Mouse (Mus musculus): ENCODE results near the gene Apela. TPM values are rescaled to one million over a fixed set of nuclear protein-coding genes. Genes with fewer than 3 reads are reported as not detected.

The Apela gene
- 1.5 and 1.6 TPM in 2 replicates for polyA plus RNA-seq (2016; fragmentation: Nextera tagmentation; extraction: Ambion mirVana)

GRCm38 (mm10) chr8:65037117-65037533 lies at the start of gene Apela:
Gene Apela (minus strand): TSS chr8:65037336.
- peak within 1 kb of the TSS; percentile 49 for H3K4me3 ChIP-seq
- peaks cover 39% of the 10 kb centered on the region for H3K4me1 ChIP-seq
- DNase-seq (ENCODE audit: low spot score): peak; percentile 65
- H3K9me3 ChIP-seq (replicated peaks): 0 out of 2 replicates have a peak, but pooled peaks cover 2% of the 10 kb centered on the region
- peaks cover 17% of the 10 kb centered on the region for H3K27me3 ChIP-seq (ENCODE audit: low read depth, poor library complexity, severe bottlenecking)
- H3K27ac ChIP-seq (replicated peaks): peak within 1 kb of the TSS; percentile 42; the same call in 1 of the 2 replicates
- H3K36me3 ChIP-seq: no peaks in the 10 kb centered on the region
- WGBS: 0% methylated on average over 8 of the region's 8 CpGs

- no peak for DNase-seq (ENCODE audit: low spot score)
- WGBS: 67% methylated on average over 2 of the region's 2 CpGs
- no peaks in the 10 kb centered on the region for H3K9me3 ChIP-seq (replicated peaks)
Observed at GRCm38 (mm10) chr8:65085680-65086079, 48.5 kb upstream of the Apela start.

GRCm38 (mm10) chr8:65080731-65081130 lies 43.6 kb upstream of the Apela start:
- Histone ChIP-seq H3K27me3 (ENCODE audit: low read depth, poor library complexity, severe bottlenecking) (no peaks in the 10 kb centered on the region), H3K4me3 (no peak overlapping the region), H3K27ac (replicated peaks) (no peak overlapping the region), H3K9me3 (replicated peaks) (no peaks in the 10 kb centered on the region), H3K4me1 (peaks cover 8% of the 10 kb centered on the region; the same call in 1 of the 2 replicates), H3K36me3 (no peaks in the 10 kb centered on the region)
- WGBS: 93% methylated on average over 9 of the region's 9 CpGs
- DNase-seq (ENCODE audit: low spot score): no peak

More at GRCm38 (mm10) chr8:65085680-65086079, 48.5 kb upstream of the Apela start:
- Histone ChIP-seq H3K36me3 (no peaks in the 10 kb centered on the region), H3K27me3 (ENCODE audit: low read depth, poor library complexity, severe bottlenecking) (no peaks in the 10 kb centered on the region), H3K27ac (replicated peaks) (no peak overlapping the region), H3K4me1 (peaks cover 8% of the 10 kb centered on the region; the same call in 1 of the 2 replicates), H3K4me3 (no peak overlapping the region)

- H3K4me1 ChIP-seq: no peaks in the 10 kb centered on the region
- H3K9me3 ChIP-seq (replicated peaks): no peaks in the 10 kb centered on the region
- no peak within 1 kb of the TSS for H3K4me3 ChIP-seq
- H3K36me3 ChIP-seq: no peaks in the 10 kb centered on the region
- H3K27me3 ChIP-seq (ENCODE audit: low read depth, poor library complexity, severe bottlenecking): no peaks in the 10 kb centered on the region
- H3K27ac ChIP-seq (replicated peaks): no peak within 1 kb of the TSS
- 97% methylated on average over 2 of the region's 2 CpGs for WGBS
- no peak for DNase-seq (ENCODE audit: low spot score)
Observed at GRCm38 (mm10) chr8:65074733-65075132, 37.6 kb upstream of the Apela start, which contains the start of gene Gm10663. Gene Gm10663 (plus strand): TSS chr8:65075033.

- peaks cover 9% of the 10 kb centered on the region; the same call in 1 of the 2 replicates for H3K27me3 ChIP-seq (ENCODE audit: low read depth, poor library complexity, severe bottlenecking)
- no peak overlapping the region for H3K27ac ChIP-seq (replicated peaks)
- no peaks in the 10 kb centered on the region for H3K36me3 ChIP-seq
- no peak for DNase-seq (ENCODE audit: low spot score)
- peaks cover 10% of the 10 kb centered on the region for H3K4me1 ChIP-seq
- H3K9me3 ChIP-seq (replicated peaks): no peaks in the 10 kb centered on the region
- 86% methylated on average over 4 of the region's 4 CpGs for WGBS
- no peak overlapping the region for H3K4me3 ChIP-seq
Observed at GRCm38 (mm10) chr8:65070996-65071395, 33.9 kb upstream of the Apela start.

- Histone ChIP-seq H3K27ac (replicated peaks) (no peak overlapping the region), H3K27me3 (ENCODE audit: low read depth, poor library complexity, severe bottlenecking) (peaks cover 15% of the 10 kb centered on the region), H3K4me3 (0 out of 2 replicates have a peak overlapping the region, but pooled peaks have one; percentile 26), H3K4me1 (peaks cover 10% of the 10 kb centered on the region), H3K9me3 (replicated peaks) (no peaks in the 10 kb centered on the region), H3K36me3 (no peaks in the 10 kb centered on the region)
- DNase-seq (ENCODE audit: low spot score): no peak
- WGBS: 69% methylated on average over 4 of the region's 4 CpGs
Observed at GRCm38 (mm10) chr8:65068473-65068819, 31.3 kb upstream of the Apela start.

- Histone ChIP-seq H3K27ac (replicated peaks) (no peak overlapping the region), H3K36me3 (no peaks in the 10 kb centered on the region), H3K4me1 (peaks cover 10% of the 10 kb centered on the region), H3K9me3 (replicated peaks) (no peaks in the 10 kb centered on the region), H3K4me3 (0 out of 2 replicates have a peak overlapping the region, but pooled peaks have one; percentile 26), H3K27me3 (ENCODE audit: low read depth, poor library complexity, severe bottlenecking) (peaks cover 15% of the 10 kb centered on the region)
- DNase-seq (ENCODE audit: low spot score): peak; percentile 34
- 30% methylated on average over 10 of the region's 10 CpGs for WGBS
Observed at GRCm38 (mm10) chr8:65067694-65068472, 30.7 kb upstream of the Apela start.

- Histone ChIP-seq H3K36me3 (no peaks in the 10 kb centered on the region), H3K27ac (replicated peaks) (no peak overlapping the region), H3K27me3 (ENCODE audit: low read depth, poor library complexity, severe bottlenecking) (peaks cover 15% of the 10 kb centered on the region), H3K4me1 (peaks cover 10% of the 10 kb centered on the region), H3K4me3 (no peak overlapping the region), H3K9me3 (replicated peaks) (no peaks in the 10 kb centered on the region)
- no peak for DNase-seq (ENCODE audit: low spot score)
- 85% methylated on average over 4 of the region's 4 CpGs for WGBS
Observed at GRCm38 (mm10) chr8:65067031-65067430, 29.9 kb upstream of the Apela start.

- 95% methylated on average over 3 of the region's 3 CpGs for WGBS
Observed at GRCm38 (mm10) chr8:65065622-65066021, 28.5 kb upstream of the Apela start.

GRCm38 (mm10) chr8:65064071-65064470 lies 26.9 kb upstream of the Apela start:
- peaks cover 10% of the 10 kb centered on the region for H3K4me1 ChIP-seq
- H3K27ac ChIP-seq (replicated peaks): no peak overlapping the region
- no peaks in the 10 kb centered on the region for H3K36me3 ChIP-seq
- 75% methylated on average over 2 of the region's 2 CpGs for WGBS
- no peak overlapping the region for H3K4me3 ChIP-seq
- H3K27me3 ChIP-seq (ENCODE audit: low read depth, poor library complexity, severe bottlenecking): peaks cover 15% of the 10 kb centered on the region
- no peaks in the 10 kb centered on the region for H3K9me3 ChIP-seq (replicated peaks)
- DNase-seq (ENCODE audit: low spot score): no peak

More at GRCm38 (mm10) chr8:65065622-65066021, 28.5 kb upstream of the Apela start:
- H3K4me3 ChIP-seq: no peak overlapping the region
- peaks cover 10% of the 10 kb centered on the region for H3K4me1 ChIP-seq
- no peaks in the 10 kb centered on the region for H3K9me3 ChIP-seq (replicated peaks)
- DNase-seq (ENCODE audit: low spot score): no peak
- no peak overlapping the region for H3K27ac ChIP-seq (replicated peaks)
- peaks cover 15% of the 10 kb centered on the region for H3K27me3 ChIP-seq (ENCODE audit: low read depth, poor library complexity, severe bottlenecking)
- H3K36me3 ChIP-seq: no peaks in the 10 kb centered on the region

- peaks cover 13% of the 10 kb centered on the region for H3K27me3 ChIP-seq (ENCODE audit: low read depth, poor library complexity, severe bottlenecking)
- DNase-seq (ENCODE audit: low spot score): no peak
- H3K9me3 ChIP-seq (replicated peaks): no peaks in the 10 kb centered on the region
- no peaks in the 10 kb centered on the region for H3K36me3 ChIP-seq
- 76% methylated on average over 4 of the region's 4 CpGs for WGBS
- no peak overlapping the region for H3K27ac ChIP-seq (replicated peaks)
- H3K4me1 ChIP-seq: no peaks in the 10 kb centered on the region
- no peak overlapping the region for H3K4me3 ChIP-seq
Observed at GRCm38 (mm10) chr8:65062195-65062594, 25.1 kb upstream of the Apela start.

GRCm38 (mm10) chr8:65056722-65057121 lies 19.6 kb upstream of the Apela start:
- Histone ChIP-seq H3K9me3 (replicated peaks) (no peaks in the 10 kb centered on the region), H3K27ac (replicated peaks) (no peak overlapping the region), H3K36me3 (no peaks in the 10 kb centered on the region), H3K4me1 (no peaks in the 10 kb centered on the region), H3K4me3 (no peak overlapping the region), H3K27me3 (ENCODE audit: low read depth, poor library complexity, severe bottlenecking) (no peaks in the 10 kb centered on the region)
- WGBS: 87% methylated on average over 4 of the region's 4 CpGs
- no peak for DNase-seq (ENCODE audit: low spot score)

GRCm38 (mm10) chr8:65053968-65054367 lies 16.8 kb upstream of the Apela start:
- Histone ChIP-seq H3K4me3 (no peak overlapping the region), H3K9me3 (replicated peaks) (no peaks in the 10 kb centered on the region), H3K27me3 (ENCODE audit: low read depth, poor library complexity, severe bottlenecking) (no peaks in the 10 kb centered on the region), H3K27ac (replicated peaks) (no peak overlapping the region), H3K36me3 (no peaks in the 10 kb centered on the region), H3K4me1 (no peaks in the 10 kb centered on the region)
- WGBS: 83% methylated on average over 5 of the region's 5 CpGs
- DNase-seq (ENCODE audit: low spot score): no peak

All from midbrain, embryonic 10.5 days (tissue).